Mouse (Mus musculus) CD4-positive helper T cell, adult 2 months (primary cell): Measurements from ENCODE around the gene Tbx3.

Experiments used
- DNase-seq: peaks from one replicate; pipeline ENCODE4 v3.0.0-alpha.2; 2012; ENCODE audit warnings: low read depth, missing footprints, low spot score

Gene Tbx3

DNA sequence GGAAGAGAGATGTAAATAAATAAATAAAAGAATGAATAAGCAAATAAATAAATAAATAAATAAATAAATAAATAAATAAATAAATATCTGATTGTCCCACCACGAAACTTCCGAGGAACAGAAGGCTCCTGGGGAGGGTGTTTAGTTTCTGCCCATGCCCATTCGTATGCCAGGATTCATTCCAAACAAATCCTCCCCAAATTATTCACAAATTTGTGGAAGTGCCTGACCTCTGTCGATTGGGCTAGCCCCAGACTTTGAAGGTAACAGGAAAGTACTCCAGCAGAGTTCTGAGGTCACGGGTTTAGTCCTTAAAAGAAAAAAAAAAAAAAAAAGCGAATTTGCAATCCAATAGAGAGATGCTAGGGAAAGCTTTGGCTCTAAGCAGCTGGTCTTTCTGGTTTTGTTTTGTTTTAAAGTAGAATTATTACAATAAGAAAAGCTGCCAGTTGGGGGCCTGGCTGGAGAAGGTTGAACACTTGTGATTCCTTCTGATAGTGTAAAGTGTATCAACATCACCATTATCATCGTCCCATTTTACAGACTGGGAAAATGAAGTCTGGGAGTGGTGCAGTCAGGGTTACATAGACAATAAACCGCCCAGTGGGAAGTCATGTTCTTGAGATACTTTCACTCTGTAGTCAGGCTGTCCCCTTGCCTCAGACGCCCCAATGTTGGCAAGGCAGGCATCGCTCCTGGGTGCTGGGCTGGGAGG is 9.3 kb downstream of the Tbx3 start:
- no peak for DNase-seq

DNA sequence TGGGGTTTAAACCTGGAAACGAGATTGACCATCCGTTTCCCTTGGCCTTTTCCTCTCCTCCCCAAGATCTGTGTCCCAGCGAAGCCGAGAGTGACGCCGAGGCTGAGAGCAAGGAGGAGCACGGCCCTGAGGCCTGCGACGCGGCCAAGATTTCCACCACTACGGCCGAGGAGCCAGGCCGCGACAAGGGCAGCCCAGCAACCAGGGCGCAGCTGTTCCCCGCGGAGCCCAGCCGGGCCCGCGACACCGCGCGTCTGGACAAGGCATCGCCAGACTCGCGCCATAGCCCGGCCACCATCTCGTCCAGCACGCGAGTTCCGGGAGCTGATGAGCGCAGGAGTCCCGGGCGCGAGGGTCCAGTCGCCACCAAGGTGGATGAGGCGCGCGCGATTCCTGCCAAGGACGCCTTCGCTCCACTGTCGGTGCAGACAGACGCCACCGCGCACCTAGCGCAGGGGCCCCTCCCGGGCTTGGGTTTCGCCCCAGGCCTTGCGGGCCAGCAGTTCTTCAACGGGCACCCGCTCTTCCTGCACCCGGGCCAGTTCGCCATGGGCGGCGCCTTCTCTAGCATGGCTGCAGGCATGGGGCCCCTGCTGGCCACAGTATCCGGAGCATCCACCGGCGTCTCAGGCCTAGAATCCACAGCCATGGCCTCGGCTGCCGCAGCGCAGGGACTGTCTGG is 10.0 kb downstream of the Tbx3 start:
- DNase-seq, result no peak

DNA sequence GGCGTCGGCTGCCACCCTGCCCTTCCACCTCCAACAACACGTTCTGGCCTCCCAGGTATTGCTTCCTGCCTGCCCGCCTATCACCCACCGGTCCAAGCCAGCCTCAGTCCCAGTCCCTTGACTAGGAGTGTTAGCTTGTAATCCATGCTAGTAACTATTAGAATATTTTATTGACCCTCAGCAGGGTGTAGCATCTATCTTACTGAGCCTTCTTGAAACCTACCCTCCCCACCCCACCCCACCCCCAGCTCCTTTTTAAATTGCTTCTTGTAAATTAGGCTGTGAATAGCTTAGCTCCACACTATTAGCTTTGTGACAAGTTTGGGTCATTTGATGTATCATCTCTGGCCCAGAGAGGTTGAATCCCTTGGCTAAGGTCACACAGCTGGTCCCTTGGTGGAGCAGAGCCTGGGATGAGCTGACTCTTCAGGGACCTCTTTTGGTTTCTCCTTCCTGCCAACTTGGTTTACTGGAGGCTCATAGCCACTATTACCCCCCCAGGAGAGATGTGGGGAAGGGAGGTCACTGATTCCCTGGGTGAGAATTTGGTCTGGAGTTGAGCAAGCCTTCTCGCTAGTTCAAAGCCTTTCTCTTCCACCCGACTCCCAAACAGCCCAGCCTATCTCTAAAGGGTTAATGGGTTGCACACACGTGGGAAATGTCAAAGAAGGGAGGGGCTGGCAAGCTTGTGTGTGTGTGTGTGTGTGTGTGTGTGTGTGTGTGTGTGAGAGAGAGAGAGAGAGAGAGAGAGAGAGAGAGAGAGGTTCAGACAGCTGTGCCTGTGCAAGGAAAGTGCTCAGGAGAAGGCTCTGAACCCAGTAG is 10.8 kb downstream of the Tbx3 start:
- no peak for DNase-seq

DNA sequence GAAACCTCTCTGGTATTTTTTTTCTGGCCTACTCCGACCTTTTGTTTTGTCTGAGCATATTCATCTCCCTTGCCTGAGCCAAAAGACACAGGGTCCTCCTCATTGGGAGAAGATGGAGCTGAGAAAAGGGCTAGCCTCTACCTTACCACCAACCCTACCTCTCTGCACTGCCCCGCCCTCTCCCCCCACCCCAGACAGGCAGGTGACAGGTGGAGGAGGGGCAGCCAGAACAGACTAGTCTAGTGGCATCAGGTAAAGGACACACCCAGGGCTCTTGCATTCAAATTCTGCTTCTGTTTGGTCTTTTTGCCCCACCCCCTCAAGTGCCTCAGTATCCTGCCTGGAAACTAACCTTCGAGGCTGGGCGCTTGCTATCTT is 11.4 kb downstream of the Tbx3 start:
- DNase-seq, result no peak

DNA sequence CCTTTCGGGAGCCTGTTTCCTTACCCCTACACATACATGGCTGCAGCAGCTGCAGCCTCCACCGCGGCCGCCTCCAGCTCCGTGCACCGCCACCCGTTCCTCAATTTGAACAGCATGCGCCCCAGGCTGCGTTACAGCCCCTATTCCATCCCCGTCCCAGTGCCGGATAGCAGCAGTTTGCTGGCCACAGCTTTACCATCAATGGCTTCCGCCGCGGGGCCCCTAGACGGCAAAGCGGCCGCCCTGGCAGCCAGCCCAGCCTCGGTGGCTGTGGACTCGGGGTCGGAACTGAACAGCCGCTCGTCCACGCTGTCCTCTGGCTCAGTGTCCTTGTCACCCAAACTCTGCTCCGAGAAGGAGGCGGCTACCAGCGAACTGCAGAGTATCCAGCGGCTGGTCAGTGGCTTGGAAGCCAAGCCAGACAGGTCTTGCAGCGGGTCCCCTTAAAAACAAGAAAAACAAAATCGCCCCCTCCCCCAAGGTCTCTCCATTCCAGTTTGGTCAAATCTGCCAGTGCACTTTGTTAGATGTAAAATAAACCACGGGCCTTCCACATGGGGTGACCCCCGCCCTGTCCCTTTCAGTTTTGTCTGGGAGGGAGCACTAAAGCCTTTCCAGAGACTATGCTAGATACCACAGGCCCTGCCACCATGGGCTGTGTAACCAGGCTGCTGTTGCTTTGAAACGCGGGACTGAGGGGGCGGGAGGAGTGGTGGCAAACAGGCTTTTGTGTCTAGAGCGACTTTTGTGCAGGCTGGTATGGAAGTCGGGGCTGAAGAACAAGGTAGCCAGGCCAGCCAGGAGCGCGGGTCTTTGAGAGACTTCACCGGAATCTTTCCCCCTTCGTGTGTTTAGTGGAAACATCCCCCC is 12.4 kb downstream of the Tbx3 start:
- DNase-seq, result no peak

DNA sequence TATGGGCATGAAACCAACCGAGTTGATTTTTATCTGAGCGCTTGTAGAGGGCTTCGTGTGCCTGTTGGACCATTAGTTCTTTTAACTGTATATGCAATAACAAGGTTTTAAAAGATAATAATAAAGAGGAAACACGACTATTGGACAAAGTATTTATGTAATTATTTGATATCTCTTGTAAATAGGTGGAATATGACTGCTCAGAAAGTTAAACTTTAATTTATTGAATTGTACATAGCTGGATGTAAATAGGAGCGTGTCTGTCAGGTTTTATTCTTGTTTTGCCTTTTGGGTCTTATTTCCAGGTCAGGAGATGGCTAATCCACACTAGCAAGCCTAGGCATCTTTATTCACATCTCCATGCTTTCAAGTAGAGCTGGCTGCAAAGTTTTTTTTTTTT is 13.4 kb downstream of the Tbx3 start:
- no peak for DNase-seq

DNA sequence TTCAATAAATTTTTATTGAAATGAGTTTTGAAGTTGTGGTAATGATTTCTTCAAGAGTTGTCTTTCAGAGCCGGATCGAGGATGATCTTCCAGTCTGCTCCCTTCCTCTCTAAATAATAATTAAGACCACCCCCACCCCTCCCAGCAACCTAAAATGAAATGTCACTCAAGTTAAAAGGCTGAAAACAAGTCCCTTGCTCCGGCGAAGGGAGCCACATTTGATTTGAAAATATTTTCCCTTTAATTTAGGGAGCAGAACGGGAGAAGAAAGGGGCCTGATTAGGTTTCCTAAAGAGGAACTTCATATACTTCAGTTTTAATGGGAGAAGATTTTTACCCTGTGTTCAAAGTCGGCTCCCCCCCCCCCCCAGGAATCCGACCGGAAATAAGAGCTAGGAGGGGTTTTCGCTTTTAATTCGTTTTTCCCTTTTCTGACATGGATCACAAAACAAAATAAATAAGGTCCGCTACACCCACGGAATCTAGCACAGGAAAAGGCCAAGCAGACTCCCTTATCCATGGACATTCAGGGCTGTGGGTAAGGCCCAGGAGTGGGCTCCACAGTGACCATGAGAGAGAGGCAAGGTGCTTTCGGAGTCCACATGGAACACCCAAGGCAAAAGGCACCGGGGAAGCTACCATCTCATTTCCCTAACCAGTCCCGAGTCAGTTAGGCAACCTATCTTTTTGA is 14.4 kb downstream of the Tbx3 start:
- no peak for DNase-seq

DNA sequence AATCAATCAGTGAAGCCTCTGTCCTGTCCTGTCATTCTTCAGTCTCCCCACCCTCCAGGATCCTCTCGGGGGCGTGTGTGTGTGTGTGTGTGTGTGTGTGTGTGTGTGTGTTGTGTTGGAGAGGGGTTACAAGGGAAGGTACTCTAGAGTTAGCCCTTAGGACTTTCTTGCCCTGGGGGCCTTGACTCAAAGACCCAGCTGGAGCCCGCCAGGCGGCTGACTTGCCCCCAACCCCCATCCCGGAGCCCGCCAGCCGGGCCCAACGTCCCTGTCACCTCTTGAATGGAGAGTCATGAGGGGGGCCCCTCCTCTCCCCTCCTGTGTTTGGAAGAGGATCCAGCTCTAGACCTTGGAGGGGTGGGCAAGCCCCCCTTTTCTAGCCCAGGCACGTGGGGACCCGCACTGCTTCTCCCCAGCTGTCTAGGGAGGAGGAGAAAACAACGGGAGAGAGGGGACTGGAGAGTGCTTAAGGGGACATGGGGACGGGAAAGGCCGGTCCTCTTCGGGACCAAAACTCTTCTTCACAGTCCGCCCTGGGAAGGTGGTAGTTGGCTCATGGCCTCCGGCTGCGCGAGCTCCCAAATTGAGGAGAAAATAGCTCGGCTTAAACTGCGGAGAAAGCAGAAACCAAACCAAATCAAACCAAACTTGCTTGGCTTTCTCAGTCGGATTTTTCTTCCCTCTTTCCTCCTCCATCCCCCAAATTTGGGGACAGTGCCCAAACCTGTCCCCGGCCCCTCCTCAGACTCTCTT is 15.2 kb downstream of the Tbx3 start:
- no peak for DNase-seq

DNA sequence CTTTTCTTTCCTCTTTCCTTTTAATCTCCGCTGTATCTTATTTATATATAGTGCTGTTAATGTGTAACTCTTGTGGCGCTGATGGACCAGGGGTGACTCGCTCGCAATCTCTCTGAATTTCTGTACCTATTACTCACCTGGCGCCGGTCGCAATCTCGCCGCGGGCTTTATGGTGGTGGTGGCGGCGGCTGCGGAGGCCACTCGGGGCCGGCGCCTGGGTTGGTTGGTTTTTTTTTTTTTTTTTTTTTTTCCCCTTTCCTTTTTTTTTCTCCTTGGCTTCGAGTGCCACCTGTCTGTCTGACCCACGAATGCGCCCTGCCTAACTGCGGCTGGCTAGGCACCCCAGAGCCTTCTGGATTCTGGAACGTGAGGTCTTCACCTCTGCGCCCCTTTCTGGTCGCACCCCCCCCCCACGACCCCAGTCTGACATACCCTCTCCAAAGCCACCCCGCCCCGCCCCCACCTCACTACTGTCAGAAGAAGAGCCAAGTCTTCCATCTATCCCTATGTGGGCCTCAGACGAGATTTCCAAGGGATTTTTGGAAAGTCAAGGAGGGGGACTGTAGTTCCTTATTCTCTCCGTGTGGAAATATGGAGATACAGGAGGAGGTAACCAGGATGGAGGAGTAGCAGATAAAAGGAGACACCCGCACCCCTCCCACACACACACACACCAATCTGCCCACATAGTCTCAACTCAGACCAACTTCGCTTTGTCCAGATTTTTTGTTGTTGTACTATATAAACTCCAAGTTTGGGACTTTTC is 15.9 kb downstream of the Tbx3 start:
- DNase-seq, result no peak

DNA sequence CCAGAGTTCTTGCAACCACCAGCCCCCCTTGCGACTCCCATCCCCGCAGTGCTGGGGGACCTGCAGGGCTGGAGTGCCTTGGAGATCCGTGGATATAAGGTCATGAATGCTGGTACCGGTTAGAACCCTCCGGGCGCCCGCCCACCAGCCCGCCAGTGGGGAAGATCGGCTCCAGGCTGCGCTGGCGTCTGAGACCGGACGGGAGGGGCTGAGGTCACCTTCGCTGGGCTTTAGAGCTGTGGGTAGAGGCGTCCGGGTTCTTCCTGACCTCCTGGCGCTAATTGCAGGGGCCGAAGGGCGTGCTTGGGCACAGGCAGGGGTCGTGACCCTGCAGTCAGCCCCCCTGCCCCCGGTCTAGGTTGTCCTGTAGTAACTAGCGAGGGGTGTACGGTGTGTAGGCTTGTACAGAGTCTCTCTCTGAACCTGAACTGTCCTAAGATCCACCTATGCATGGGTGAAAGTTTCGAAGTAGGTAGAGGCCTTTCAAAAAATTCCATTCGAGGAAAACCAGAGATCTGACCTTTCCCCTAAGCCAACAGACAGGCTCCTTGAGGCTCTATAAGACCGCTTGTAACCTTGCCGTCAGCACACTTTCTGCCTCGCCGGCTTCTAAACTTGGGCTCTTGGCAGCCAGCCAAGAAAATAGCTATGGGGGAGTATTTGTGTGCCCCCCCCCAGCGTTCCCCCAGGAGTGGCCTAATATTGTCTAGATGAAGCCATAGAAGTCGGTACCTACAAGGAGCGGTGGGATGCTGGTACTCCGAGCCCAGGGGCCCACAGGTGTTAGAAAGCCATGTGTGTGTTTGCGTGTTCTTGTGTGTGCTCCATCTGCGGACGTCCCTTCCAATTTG is 16.8 kb downstream of the Tbx3 start:
- no peak for DNase-seq

DNA sequence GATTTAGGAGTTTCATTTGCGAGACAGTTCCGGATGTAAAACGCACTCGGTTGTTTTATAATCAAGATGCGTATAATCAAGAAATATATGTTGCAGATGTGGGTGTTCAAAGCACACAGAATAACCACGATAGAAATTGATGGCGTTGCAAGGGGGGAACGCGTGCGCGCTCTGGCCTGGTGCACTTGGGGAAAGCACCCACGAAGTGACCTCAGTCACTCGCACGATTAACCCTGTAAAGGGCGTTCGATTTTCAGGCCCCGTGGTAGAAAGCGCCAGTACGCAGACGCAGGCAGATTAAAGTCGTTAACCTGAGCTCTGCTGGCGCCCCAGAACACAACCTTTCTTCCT is 17.4 kb downstream of the Tbx3 start:
- DNase-seq, result no peak

DNA sequence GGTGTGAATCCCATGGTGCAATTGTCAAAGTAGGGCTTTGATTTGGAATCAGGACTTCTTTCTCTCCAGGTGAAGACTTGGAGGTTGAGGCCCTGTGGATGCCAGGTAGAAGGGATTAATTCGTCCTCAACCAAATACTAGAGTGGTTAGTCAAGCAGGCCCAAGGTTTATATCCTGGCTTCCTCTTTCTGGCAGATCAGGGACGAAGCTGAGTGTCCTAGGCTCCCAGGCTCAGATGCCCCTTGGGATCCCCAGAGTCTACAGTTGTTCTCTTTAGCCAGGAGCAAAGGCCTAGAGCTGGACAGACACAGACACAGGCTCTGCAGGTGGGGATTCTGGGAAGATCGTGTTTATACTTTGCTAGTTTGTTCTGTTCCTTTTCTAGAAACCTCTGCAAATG is 17.8 kb downstream of the Tbx3 start:
- DNase-seq, result no peak

DNA sequence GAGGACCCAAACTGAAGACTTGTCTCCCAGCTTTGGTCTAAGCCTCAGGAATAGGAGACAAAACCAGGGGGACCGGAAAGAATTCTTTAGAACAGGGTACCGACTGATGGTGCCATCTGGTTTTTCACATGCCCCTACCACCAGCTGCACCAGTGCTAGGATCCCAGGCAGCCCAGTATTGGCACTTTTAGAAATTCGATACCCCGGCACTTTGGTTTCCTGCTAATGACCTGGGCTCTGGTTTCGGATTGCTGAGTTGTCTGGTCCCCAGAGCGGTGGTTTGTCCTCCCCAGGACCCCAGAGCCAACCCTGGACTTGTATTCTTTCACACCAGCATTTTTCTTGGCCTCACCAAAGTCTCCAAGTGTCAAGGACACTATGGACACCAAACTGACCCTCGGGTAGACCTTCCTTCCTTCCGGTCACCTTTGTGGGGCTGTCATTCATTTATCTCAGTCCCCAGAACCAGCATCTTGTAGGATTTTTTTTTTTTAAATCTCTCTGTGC is 18.5 kb downstream of the Tbx3 start:
- no peak for DNase-seq

DNA sequence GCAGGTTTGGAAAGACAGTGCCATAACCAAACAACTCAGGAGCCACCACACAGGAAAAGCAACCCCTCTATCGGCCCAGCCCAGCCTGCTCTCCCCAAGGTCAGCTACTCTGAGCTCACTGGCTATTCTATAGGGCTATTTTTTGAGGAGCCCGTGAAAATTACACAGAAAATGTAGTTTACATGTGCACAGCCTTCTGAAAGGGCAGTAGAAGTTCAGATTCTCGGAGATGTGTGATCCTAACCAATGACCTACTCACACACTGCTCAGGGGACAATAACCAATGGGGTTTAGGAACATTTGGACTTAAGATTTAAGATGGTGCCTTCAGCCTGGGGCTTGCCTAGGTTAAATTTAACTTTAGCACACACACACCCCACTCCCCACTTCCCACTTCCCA is 19.0 kb downstream of the Tbx3 start:
- DNase-seq, result no peak

DNA sequence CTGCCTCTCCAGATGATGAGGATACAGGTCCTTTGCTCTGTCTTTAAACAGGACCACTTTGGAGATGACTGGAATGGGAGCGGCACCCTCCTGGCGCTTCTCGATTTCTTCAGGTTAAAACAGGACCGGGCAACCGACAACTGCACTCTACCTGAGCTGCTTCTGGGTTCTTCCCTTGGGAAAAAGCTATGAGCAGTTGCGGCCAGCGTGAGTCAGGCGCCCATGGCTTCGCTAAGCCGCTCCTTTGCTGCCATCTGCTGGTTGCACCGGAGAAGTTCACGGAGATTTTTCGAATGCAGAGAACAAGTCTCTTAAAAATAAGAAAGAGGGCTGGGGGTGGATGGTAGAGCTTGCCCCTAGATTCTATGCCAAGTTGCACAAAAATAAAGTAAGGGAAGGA is 20.6 kb downstream of the Tbx3 start:
- DNase-seq, result peak; percentile 30

DNA sequence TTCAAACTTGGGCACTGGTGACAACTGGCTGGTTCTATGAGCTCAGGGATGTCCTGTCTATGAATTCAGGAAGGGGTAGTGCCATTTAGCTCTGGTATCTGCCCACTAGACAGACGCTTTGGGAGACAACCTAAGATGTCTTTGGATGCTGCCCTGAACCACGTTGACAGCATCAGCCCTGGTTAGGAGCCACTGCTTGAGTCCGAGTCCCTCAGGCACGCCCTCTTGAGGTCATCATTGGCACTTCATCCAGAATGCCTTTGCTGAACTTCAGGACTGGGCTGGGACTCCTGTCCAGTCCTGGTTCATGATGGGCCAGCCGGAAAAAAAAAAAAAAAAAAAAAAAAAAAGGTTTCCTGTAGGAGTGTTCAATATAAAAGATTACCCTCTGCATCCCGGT is 22.0 kb downstream of the Tbx3 start:
- no peak for DNase-seq

DNA sequence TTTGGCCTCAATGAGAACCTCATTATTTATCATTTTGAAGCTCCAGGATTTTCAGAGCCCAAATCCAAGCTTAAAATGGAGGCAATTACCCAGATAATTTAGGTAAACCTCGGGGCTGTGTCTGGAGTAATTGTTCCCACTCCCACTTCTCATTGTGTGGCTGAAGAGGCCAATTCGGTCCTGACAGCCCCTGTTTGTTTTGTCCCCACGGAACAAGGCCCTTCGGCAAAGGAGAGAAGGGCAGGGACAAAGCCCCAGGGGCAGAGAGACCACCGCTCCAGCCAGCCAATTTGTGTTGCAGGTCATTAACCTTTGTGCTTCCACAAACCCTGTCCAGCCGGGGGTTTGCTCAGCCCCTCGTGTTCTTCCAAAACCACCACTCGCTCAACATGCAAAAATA is 24.4 kb downstream of the Tbx3 start:
- DNase-seq, result no peak

DNA sequence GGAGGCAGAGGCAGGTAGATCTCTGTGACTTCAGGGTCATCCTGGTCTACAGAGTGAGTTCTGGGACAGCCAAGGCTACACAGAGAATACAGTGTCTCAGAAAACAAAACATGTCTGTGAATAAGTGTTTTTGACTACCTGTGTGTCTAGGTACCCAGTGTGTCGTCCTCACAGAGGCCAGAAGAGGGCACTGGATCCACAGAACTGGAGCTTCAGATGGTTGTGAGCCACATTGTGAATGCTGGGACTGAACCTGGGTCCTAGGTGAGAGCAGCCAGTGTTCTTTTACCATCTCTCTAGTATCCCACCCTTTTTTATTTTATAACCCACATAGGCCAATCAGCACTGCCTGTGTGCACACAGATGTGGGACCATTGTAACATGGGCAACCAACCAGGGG is 32.6 kb downstream of the Tbx3 start:
- no peak for DNase-seq

DNA sequence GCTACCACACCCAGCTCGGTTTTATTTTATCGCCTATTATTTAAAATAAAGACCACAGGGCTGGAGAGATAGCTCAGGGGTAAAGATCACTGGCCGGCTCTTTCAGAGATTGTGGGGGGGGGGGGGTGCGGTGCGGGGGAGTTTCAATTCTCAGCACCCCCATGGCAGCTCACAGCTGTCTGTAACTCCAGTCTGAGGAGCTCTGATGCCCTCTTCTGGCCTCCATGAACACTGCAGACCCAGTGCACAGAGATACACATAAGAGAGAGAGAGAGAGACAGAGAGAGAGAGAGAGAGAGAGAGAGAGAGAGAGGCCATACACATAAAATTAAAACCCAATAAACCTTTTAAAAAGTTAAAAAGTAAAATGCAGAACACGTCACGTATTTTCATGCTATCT is 34.4 kb downstream of the Tbx3 start:
- no peak for DNase-seq
